Mouse (Mus musculus) mature B cell (primary cell): ENCODE data around the gene Hnrnpl.

Source experiments
- in situ Hi-C: fragments of 300-500 bp; cut with MboI; formaldehyde crosslinking; loops from 2 replicates; pipeline ENCODE4 v1.14.3; 2019

Hnrnpl gene

GRCm38 (mm10) chr7:28812436-28812835 is 4.1 kb downstream of the Hnrnpl start:
- in situ Hi-C loops, result no loop called here

- in situ Hi-C loops, result no loop called here
Measured at GRCm38 (mm10) chr7:28812949-28813348, 4.6 kb downstream of the Hnrnpl start.

GRCm38 (mm10) chr7:28814306-28815034 is 6.1 kb downstream of the Hnrnpl start:
- in situ Hi-C loops, result no loop called here

GRCm38 (mm10) chr7:28815230-28815629 is 6.9 kb downstream of the Hnrnpl start:
- in situ Hi-C loops, result no loop called here

- in situ Hi-C loops, result no loop called here
Measured at GRCm38 (mm10) chr7:28816201-28816600, 7.9 kb downstream of the Hnrnpl start.

- in situ Hi-C loops, result no loop called here
Measured at GRCm38 (mm10) chr7:28816920-28817319, 8.6 kb downstream of the Hnrnpl start.

GRCm38 (mm10) chr7:28817524-28817923 is 9.2 kb downstream of the Hnrnpl start:
- in situ Hi-C loops, result no loop called here

GRCm38 (mm10) chr7:28817957-28818356 is 9.6 kb downstream of the Hnrnpl start:
- in situ Hi-C loops, result no loop called here

- in situ Hi-C loops, result no loop called here
Measured at GRCm38 (mm10) chr7:28818436-28818835, 10.1 kb downstream of the Hnrnpl start.

- in situ Hi-C loops, result no loop called here
Measured at GRCm38 (mm10) chr7:28818861-28819452, 10.6 kb downstream of the Hnrnpl start.

- in situ Hi-C loops, result no loop called here
Measured at GRCm38 (mm10) chr7:28819571-28819970, 11.2 kb downstream of the Hnrnpl start.

- in situ Hi-C loops, result no loop called here
Measured at GRCm38 (mm10) chr7:28820358-28821260, 12.3 kb downstream of the Hnrnpl start.

- in situ Hi-C loops, result no loop called here
Measured at GRCm38 (mm10) chr7:28821261-28821831, 13.0 kb downstream of the Hnrnpl start.

- in situ Hi-C loops, result no loop called here
Measured at GRCm38 (mm10) chr7:28822556-28822955, 14.2 kb downstream of the Hnrnpl start.

GRCm38 (mm10) chr7:28822993-28823903 is 14.9 kb downstream of the Hnrnpl start:
- in situ Hi-C loops, result no loop called here

GRCm38 (mm10) chr7:28823932-28824331 is 15.6 kb downstream of the Hnrnpl start:
- in situ Hi-C loops, result no loop called here

GRCm38 (mm10) chr7:28824941-28825685 is 16.8 kb downstream of the Hnrnpl start, which contains the start of gene Ech1:
TSS of gene Ech1 (plus strand) at chr7:28825217.
- in situ Hi-C loops, result no loop called here

- in situ Hi-C loops, result no loop called here
Measured at GRCm38 (mm10) chr7:28825686-28826401, 17.5 kb downstream of the Hnrnpl start.

GRCm38 (mm10) chr7:28826402-28826772 is 18.0 kb downstream of the Hnrnpl start:
- in situ Hi-C loops, result no loop called here

GRCm38 (mm10) chr7:28827338-28827737 is 19.0 kb downstream of the Hnrnpl start:
- in situ Hi-C loops, result no loop called here
